Mouse (Mus musculus): ENCODE data around the gene Scd3. TPM values are rescaled to one million over a fixed set of nuclear protein-coding genes. Genes with fewer than 3 reads are reported as not detected.
"Not testable (repeated sequence)": the region's sequence is repeated elsewhere in the genome, so short reads cannot be mapped to it uniquely, and the experiment has no call there.

The Scd3 gene
- polyA plus RNA-seq, 1 experiment from 2014 or later, result 0.35 TPM

DNA sequence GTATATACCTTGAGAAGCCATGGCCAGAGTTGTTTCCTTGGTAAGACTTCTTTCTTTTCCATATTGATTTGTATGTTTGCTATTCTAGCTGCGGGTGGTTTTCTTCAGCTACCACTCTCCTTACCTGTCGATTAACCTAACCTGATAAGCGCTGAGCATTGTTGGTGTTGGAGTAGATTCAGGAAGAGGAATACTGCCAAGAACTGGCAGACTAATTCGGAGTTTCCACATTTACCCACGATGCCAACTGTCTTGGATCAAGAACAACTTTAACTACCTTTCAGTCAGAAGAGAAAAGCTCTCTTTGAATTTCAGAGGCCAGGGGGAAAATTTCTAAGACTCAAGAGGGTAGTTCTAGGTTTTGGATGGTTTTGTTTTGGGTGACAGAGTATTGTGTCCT lies 73.8 kb downstream of the Scd3 start:
- no peak overlapping the region for H3K4me2 ChIP-seq (replicated peaks)
- 84% methylated on average over 5 of the region's 5 CpGs for WGBS

DNA sequence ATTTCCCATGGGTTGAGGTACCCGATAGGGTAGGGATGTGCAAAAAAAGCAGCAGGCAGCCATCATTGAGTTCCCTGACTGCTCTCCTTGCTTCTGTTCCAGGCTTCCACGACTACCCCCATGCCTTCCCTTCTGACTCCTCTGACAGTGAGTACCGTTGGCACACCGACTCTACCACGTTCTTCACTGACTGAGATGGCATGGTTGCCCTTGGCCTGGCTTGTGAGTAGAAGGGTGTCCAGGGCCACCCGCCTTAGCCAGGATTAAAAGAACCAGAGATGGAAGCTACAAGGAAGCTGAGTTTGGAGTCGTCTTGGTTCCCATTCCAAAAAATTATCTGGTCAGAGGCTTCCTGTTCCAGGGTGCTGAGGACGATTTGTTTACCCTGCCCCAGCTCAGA lies 74.9 kb downstream of the Scd3 start:
- no peak overlapping the region for H3K27ac ChIP-seq
- peaks cover 23% of the 10 kb centered on the region for H3K4me1 ChIP-seq
- no peaks in the 10 kb centered on the region for H3K27me3 ChIP-seq
- H3K4me3 ChIP-seq, result no peak overlapping the region
- no peak overlapping the region for H3K9ac ChIP-seq
- no peaks in the 10 kb centered on the region for H3K9me3 ChIP-seq
- no peak for ATAC-seq (ENCODE audit: insufficient number of reproducible peaks, insufficient read depth, low FRiP score, low TSS enrichment)
- H3K4me2 ChIP-seq (replicated peaks), result no peak overlapping the region
- WGBS, result 82% methylated on average over 8 of the region's 8 CpGs
- H3K36me3 ChIP-seq, result no peaks in the 10 kb centered on the region

More for the DNA sequence above, 73.8 kb downstream of the Scd3 start:
- Histone ChIP-seq H3K9me3 (no peaks in the 10 kb centered on the region), H3K4me1 (peaks cover 13% of the 10 kb centered on the region; the same call in 1 of the 2 replicates), H3K4me3 (no peak overlapping the region), H3K36me3 (no peaks in the 10 kb centered on the region), H3K27me3 (no peaks in the 10 kb centered on the region), H3K9ac (no peak overlapping the region), H3K27ac (no peak overlapping the region)
- ATAC-seq (ENCODE audit: insufficient number of reproducible peaks, insufficient read depth, low FRiP score, low TSS enrichment), result no peak

DNA sequence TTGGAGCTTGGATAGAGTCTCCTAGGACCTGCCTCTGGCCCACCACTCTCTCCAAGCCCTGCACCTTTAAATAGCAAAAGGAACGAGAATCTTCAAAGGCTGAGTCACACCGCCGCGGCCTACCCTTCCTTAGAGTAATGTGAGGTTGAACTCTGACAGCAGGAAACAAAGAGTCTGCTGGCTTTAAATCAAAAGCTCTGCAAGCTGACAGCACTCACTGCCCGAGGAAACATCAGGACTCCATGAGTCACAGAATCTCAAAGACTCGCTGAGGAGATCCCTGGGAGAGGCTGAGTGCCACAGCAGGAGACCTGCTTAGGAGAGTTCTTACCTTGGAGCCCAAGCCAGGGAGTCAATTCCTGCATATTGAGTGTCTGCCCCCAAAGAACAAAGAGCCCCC lies 77.7 kb downstream of the Scd3 start:
- Histone ChIP-seq H3K27ac (peak overlapping the region; percentile 76), H3K27me3 (no peaks in the 10 kb centered on the region), H3K4me1 (peaks cover 38% of the 10 kb centered on the region), H3K9ac (no peak overlapping the region), H3K9me3 (no peaks in the 10 kb centered on the region), H3K4me2 (replicated peaks) (no peak overlapping the region), H3K4me3 (no peak overlapping the region), H3K36me3 (no peaks in the 10 kb centered on the region)
- ATAC-seq (ENCODE audit: insufficient number of reproducible peaks, insufficient read depth, low FRiP score, low TSS enrichment), result no peak
- WGBS, result 8% methylated on average over 6 of the region's 6 CpGs

GRCm38 (mm10) chr19:44281825-44282447 lies 78.9 kb downstream of the Scd3 start:
- H3K36me3 ChIP-seq; ATAC-seq (ENCODE audit: insufficient number of reproducible peaks, insufficient read depth, low FRiP score, low TSS enrichment); H3K4me3 ChIP-seq; H3K9ac ChIP-seq; H3K4me2 ChIP-seq (replicated peaks); H3K9me3 ChIP-seq; H3K27me3 ChIP-seq: not testable (repeated sequence)
- WGBS, result 35% methylated on average over 1 of the region's 1 CpGs
- Histone ChIP-seq H3K27ac (peak overlapping the region; percentile 81), H3K4me1 (peaks cover 41% of the 10 kb centered on the region)

GRCm38 (mm10) chr19:44282534-44283156 lies 79.6 kb downstream of the Scd3 start:
- no peak overlapping the region for H3K4me3 ChIP-seq
- 32% methylated on average over 9 of the region's 9 CpGs for WGBS
- no peak overlapping the region for H3K9ac ChIP-seq
- peaks cover 41% of the 10 kb centered on the region for H3K4me1 ChIP-seq
- H3K4me2 ChIP-seq (replicated peaks), result no peak overlapping the region
- no peaks in the 10 kb centered on the region for H3K27me3 ChIP-seq
- H3K36me3 ChIP-seq, result no peaks in the 10 kb centered on the region
- ATAC-seq (ENCODE audit: insufficient number of reproducible peaks, insufficient read depth, low FRiP score, low TSS enrichment), result no peak
- no peaks in the 10 kb centered on the region for H3K9me3 ChIP-seq
- peak overlapping the region; percentile 99 for H3K27ac ChIP-seq

DNA sequence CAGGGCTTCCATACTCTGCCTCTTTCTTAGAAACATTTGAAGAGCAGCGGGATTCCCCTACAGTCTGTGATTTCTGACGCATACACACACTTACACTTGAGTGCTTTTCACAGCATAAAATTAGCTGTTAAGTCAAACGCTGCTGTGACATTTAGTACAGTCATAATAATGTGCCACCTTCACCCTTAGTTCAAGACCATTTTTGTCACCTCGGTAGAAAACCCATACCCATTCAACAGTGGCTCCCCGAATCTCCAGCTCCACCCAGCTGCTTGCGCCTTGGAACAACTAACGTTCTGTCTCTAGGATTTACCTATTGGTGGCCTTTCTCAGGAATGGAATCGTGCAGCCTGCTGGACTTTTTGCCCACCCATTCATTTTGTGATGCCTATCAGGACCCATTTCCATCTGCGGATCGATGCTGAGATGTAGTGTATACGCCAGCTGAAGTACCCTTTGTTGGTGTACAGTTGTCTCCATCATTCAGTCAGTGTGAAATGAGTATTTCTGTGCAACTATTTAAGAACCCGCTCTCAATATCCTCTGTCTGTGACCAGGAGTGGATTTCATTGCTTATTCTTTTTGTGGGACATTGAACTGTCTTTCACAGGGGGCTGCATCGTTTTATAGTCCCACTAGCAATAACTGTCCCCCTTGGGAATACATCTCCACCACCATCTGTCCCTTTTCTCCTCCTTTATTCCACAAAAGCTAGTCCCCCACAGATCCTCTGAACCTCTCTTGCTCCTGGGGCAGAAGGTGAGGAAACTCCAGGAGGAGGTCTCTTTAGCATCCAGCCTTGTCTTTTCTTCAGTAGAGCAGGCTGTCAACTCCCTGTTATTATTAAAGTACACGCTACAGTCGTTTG lies 80.3 kb downstream of the Scd3 start:
- H3K9me3 ChIP-seq, result no peaks in the 10 kb centered on the region
- H3K9ac ChIP-seq, result peak overlapping the region; percentile 34; the same call in 1 of the 2 replicates
- H3K27ac ChIP-seq, result peak overlapping the region; percentile 99
- peaks cover 41% of the 10 kb centered on the region for H3K4me1 ChIP-seq
- no peaks in the 10 kb centered on the region for H3K36me3 ChIP-seq
- ATAC-seq (ENCODE audit: insufficient number of reproducible peaks, insufficient read depth, low FRiP score, low TSS enrichment), result no peak
- H3K4me3 ChIP-seq, result peak overlapping the region; percentile 38
- no peaks in the 10 kb centered on the region for H3K27me3 ChIP-seq
- H3K4me2 ChIP-seq (replicated peaks), result peak overlapping the region; percentile 75
- 37% methylated on average over 15 of the region's 15 CpGs for WGBS

DNA sequence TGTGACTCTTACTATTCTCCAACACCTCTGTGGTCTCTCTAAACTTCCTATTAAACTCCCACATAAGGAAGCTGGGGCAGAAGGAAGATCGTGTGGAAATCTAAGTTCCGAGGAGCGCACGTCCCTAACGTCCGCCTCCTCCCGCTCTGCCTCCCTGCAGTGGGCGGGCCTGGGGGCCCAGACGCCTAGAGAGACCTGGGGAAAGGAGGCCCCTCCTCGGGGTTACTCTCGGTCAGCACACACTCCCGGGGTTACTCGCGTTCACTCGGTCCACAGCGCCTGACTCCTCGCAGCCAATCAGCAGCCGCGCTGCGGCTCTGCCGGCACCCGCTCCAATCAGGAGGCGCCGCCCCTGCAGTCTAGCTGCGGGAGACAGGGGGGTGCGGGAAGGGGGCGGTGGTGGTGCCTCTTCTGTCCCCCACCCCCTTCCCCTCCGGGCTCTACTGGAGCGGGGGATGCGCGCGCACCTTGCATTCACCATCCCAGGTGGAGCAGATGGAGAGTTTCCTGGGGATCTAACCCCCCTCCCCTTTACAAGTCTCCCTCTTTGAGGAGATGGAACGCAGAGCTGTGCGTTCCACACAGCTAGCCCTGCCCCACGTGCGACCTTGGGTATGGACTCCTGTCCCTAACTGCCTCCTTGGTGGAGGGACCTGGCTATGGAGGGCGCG lies 81.1 kb downstream of the Scd3 start:
- Histone ChIP-seq H3K4me3 (peak overlapping the region; percentile 38), H3K27ac (peak overlapping the region; percentile 99), H3K9me3 (no peaks in the 10 kb centered on the region), H3K9ac (peak overlapping the region; percentile 58), H3K36me3 (no peaks in the 10 kb centered on the region), H3K27me3 (no peaks in the 10 kb centered on the region), H3K4me1 (peaks cover 41% of the 10 kb centered on the region), H3K4me2 (replicated peaks) (peak overlapping the region; percentile 75)
- peak; percentile 100 for ATAC-seq (ENCODE audit: insufficient number of reproducible peaks, insufficient read depth, low FRiP score, low TSS enrichment)
- under 1% methylated on average over 38 of the region's 38 CpGs for WGBS

- 3% methylated on average over 11 of the region's 11 CpGs for WGBS
- Histone ChIP-seq H3K4me2 (replicated peaks) (peak overlapping the region; percentile 75), H3K4me1 (peaks cover 41% of the 10 kb centered on the region), H3K27ac (peak overlapping the region; percentile 99), H3K36me3 (no peaks in the 10 kb centered on the region), H3K27me3 (no peaks in the 10 kb centered on the region), H3K4me3 (peak overlapping the region; percentile 38), H3K9me3 (no peaks in the 10 kb centered on the region), H3K9ac (peak overlapping the region; percentile 58)
- ATAC-seq (ENCODE audit: insufficient number of reproducible peaks, insufficient read depth, low FRiP score, low TSS enrichment), result peak; percentile 22; the same call in 1 of the 2 replicates
These were observed 81.7 kb downstream of the Scd3 start for GRCm38 (mm10) chr19:44284723-44285122.

- H3K9ac ChIP-seq, result no peak overlapping the region
- no peaks in the 10 kb centered on the region for H3K9me3 ChIP-seq
- no peak for ATAC-seq (ENCODE audit: insufficient number of reproducible peaks, insufficient read depth, low FRiP score, low TSS enrichment)
- H3K4me2 ChIP-seq (replicated peaks), result no peak overlapping the region
- no peaks in the 10 kb centered on the region for H3K27me3 ChIP-seq
- WGBS, result 94% methylated on average over 8 of the region's 8 CpGs
- H3K27ac ChIP-seq, result no peak overlapping the region
- no peaks in the 10 kb centered on the region for H3K36me3 ChIP-seq
- no peak overlapping the region for H3K4me3 ChIP-seq
- peaks cover 40% of the 10 kb centered on the region for H3K4me1 ChIP-seq
These were observed 82.5 kb downstream of the Scd3 start for GRCm38 (mm10) chr19:44285554-44285953.

DNA sequence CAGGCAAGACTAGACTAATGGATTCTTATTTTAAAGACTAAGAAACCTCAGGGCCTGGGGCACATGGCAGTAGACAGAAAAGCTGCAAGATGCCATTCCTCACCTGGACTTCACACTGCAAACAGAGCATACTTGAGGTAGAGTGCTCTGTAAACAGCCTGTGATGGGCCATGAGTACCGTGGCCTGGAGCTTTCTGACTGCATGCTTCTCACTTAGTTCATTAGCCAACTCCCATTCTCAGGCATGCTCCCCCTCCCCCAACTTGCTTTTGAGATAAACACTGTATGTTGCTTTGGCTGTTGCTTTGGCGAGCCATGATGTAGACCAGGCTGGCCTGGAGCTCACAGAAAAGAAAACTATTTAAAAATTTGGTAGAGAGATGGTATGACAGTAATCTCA lies 83.0 kb downstream of the Scd3 start:
- no peak overlapping the region for H3K4me3 ChIP-seq
- H3K4me2 ChIP-seq (replicated peaks), result no peak overlapping the region
- no peak overlapping the region for H3K9ac ChIP-seq
- H3K4me1 ChIP-seq, result peaks cover 34% of the 10 kb centered on the region
- H3K27ac ChIP-seq, result no peak overlapping the region
- H3K27me3 ChIP-seq, result no peaks in the 10 kb centered on the region
- WGBS, result 58% methylated on average over 2 of the region's 2 CpGs
- no peaks in the 10 kb centered on the region for H3K36me3 ChIP-seq
- ATAC-seq (ENCODE audit: insufficient number of reproducible peaks, insufficient read depth, low FRiP score, low TSS enrichment), result no peak
- no peaks in the 10 kb centered on the region for H3K9me3 ChIP-seq

GRCm38 (mm10) chr19:44287415-44288110 lies 84.5 kb downstream of the Scd3 start:
- ATAC-seq (ENCODE audit: insufficient number of reproducible peaks, insufficient read depth, low FRiP score, low TSS enrichment), result no peak
- Histone ChIP-seq H3K9ac (no peak overlapping the region), H3K4me3 (no peak overlapping the region), H3K36me3 (no peaks in the 10 kb centered on the region), H3K9me3 (no peaks in the 10 kb centered on the region), H3K27ac (no peak overlapping the region), H3K27me3 (no peaks in the 10 kb centered on the region), H3K4me1 (peaks cover 27% of the 10 kb centered on the region), H3K4me2 (replicated peaks) (no peak overlapping the region)
- 72% methylated on average over 11 of the region's 11 CpGs for whole genome bisulfite sequencing
